Mouse (Mus musculus) ES-Bruce4 (cell line): Measurements from ENCODE around the gene Cadm3.

Experiments
- EP300 ChIP-seq: IDR thresholded peaks from 2 replicates; pipeline ENCODE4 v1.6.1; 2011; ENCODE audit warnings: low read depth, low read length; ENCODE audit not compliant: insufficient read depth
- POLR2A ChIP-seq: IDR thresholded peaks from one replicate; pipeline ENCODE4 v1.8.1; 2011; ENCODE audit warnings: low read length; ENCODE audit not compliant: insufficient read depth

- TF ChIP-seq EP300 (no peak), POLR2A (no peak)
Observed at GRCm38 (mm10) chr1:173356699-173357098, 10.8 kb downstream of the Cadm3 start.
